Mouse (Mus musculus) G1E (cell line): ENCODE data around the gene 1700102P08Rik.

Experiments
- CTCF ChIP-seq: IDR thresholded peaks from 2 replicates; pipeline ENCODE4 v1.5.1; 2012; ENCODE audit warnings: low read depth, low read length, inconsistent platforms, mixed read lengths
- GATA2 ChIP-seq: IDR thresholded peaks from 2 replicates; pipeline ENCODE4 v1.6.1; 2012; ENCODE audit warnings: low read depth, low read length, inconsistent platforms, borderline replicate concordance
- TAL1 ChIP-seq: conservative IDR thresholded peaks from 2 replicates; pipeline ENCODE4 v1.6.1; 2012; ENCODE audit warnings: low read depth, low read length, inconsistent platforms, mixed read lengths

- TF ChIP-seq CTCF (no peak), GATA2 (no peak), TAL1 (no peak)
These were observed 13.9 kb upstream of the 1700102P08Rik start for GRCm38 (mm10) chr9:108378736-108379135.
